13 mouse cellular contexts compared by ENCODE assay signal in genomic region chr11:62591904-62592575, GRCm38 (mm10). TPM values are rescaled to one million over a fixed set of nuclear protein-coding genes. Genes with fewer than 3 reads are reported as not detected.
DNase-seq lines count a peak whose midpoint lies in the region; ATAC-seq lines count a peak whose summit lies in the region.
"Had no signal": no experiment of that assay in that cellular context is flagged by ENCODE, and none has a peak within 500 bp of the region (broad histone marks: within the 10 kb centered on the region; RNA-seq: fewer than 3 reads in every experiment).

No protein-coding gene starts in this region.

- H3K27me3 ChIP-seq in intestine, embryonic 16.5 days (replicated peaks; ENCODE audit: control insufficient read depth, insufficient read depth, low read length) = no peaks in the 10 kb centered on the region
- no peaks in the 10 kb centered on the region for H3K27me3 ChIP-seq in midbrain, embryonic 14.5 days (ENCODE audit: control insufficient read depth, insufficient read depth, low read length)
- H3K27me3 ChIP-seq: CH12.LX; forebrain, embryonic 13.5 days had no signal

- H3K4me2 ChIP-seq in intestine, embryonic 16.5 days (ENCODE audit: low read depth, low read length) = no peak overlapping the region
- no peak overlapping the region for H3K4me2 ChIP-seq in midbrain, embryonic 14.5 days (ENCODE audit: low read length)
- H3K4me2 ChIP-seq: forebrain, embryonic 13.5 days had no signal

- no peak overlapping the region for H3K27ac ChIP-seq in intestine, embryonic 16.5 days (ENCODE audit: low read length)
- no peak overlapping the region for H3K27ac ChIP-seq in midbrain, embryonic 14.5 days (replicated peaks; ENCODE audit: low read depth, low read length)
- H3K27ac ChIP-seq: forebrain, embryonic 13.5 days; gastrocnemius, adult 2 months; kidney, postnatal 0 days had no signal

- H3K9me3 ChIP-seq in intestine, embryonic 16.5 days (ENCODE audit: control insufficient read depth, low read length) = no peaks in the 10 kb centered on the region
- H3K9me3 ChIP-seq in midbrain, embryonic 14.5 days (ENCODE audit: control insufficient read depth, low read length) = no peaks in the 10 kb centered on the region
- H3K9me3 ChIP-seq: forebrain, embryonic 13.5 days had no signal

- H3K9ac ChIP-seq in intestine, embryonic 16.5 days (ENCODE audit: low read depth, low read length) = no peak overlapping the region
- no peak overlapping the region for H3K9ac ChIP-seq in midbrain, embryonic 14.5 days (replicated peaks; ENCODE audit: low read length)
- H3K9ac ChIP-seq: forebrain, embryonic 13.5 days had no signal

- WGBS in intestine, embryonic 16.5 days = 54% methylated on average over 8 of the region's 8 CpGs
- WGBS in midbrain, embryonic 14.5 days = 88% methylated on average over 8 of the region's 8 CpGs

- peaks cover 13% of the 10 kb centered on the region for H3K4me1 ChIP-seq in intestine, embryonic 16.5 days (ENCODE audit: control insufficient read depth, insufficient read depth, low read length)
- no peaks in the 10 kb centered on the region for H3K4me1 ChIP-seq in midbrain, embryonic 14.5 days (ENCODE audit: control insufficient read depth, insufficient read depth, low read length)
- H3K4me1 ChIP-seq: forebrain, embryonic 13.5 days had no signal

- DNase-seq in kidney, postnatal 36 days = peak; percentile 35 to 64
- no peak for DNase-seq in kidney, adult 11 months
- DNase-seq in embryo, embryonic 9.5 days (ENCODE audit: extremely low spot score) = peak; percentile 40
- peak; percentile 44 for DNase-seq in lung, postnatal 10 days
- no peak for DNase-seq in midbrain, embryonic 14.5 days
- DNase-seq: cerebellum, postnatal 10 days; gastrocnemius, adult 2 months; thymus, postnatal 36 days had no signal

- ATAC-seq in intestine, embryonic 16.5 days = peak; percentile 40; the same call in 1 of the 2 replicates
- ATAC-seq in megakaryocyte progenitor cell, adult 5-6 weeks (replicated peaks; ENCODE audit: poor library complexity) = no peak
- no peak for ATAC-seq in midbrain, embryonic 14.5 days (ENCODE audit: low FRiP score, low TSS enrichment)
- ATAC-seq: forebrain, embryonic 13.5 days had no signal

- no peaks in the 10 kb centered on the region for H3K36me3 ChIP-seq in intestine, embryonic 16.5 days (ENCODE audit: control insufficient read depth, insufficient read depth, low read length)
- peaks cover 19% of the 10 kb centered on the region for H3K36me3 ChIP-seq in midbrain, embryonic 14.5 days (ENCODE audit: control insufficient read depth, insufficient read depth, low read length)

- H3K4me3 ChIP-seq in intestine, embryonic 16.5 days (ENCODE audit: low read length) = no peak overlapping the region
- no peak overlapping the region for H3K4me3 ChIP-seq in midbrain, embryonic 14.5 days (replicated peaks; ENCODE audit: low read depth, low read length)
- H3K4me3 ChIP-seq: forebrain, embryonic 13.5 days; gastrocnemius, adult 2 months had no signal

RNA-seq across cellular contexts. Expression of gene Trpv2, which starts 17.8 kb away (rescaled TPM):
- 11.0 and 11.2 TPM in 2 replicates for polyA plus RNA-seq in intestine, embryonic 16.5 days (2015; fragmentation: Nextera tagmentation; extraction: Ambion mirVana)
- total RNA-seq in megakaryocyte progenitor cell, adult 5-6 weeks (2015) = 9.0 and 13.9 TPM in 2 replicates
- 10.5 and 12.9 TPM in 2 replicates for total RNA-seq in megakaryocyte progenitor cell, adult 5-6 weeks (2017)
- 26.4 and 28.0 TPM in 2 replicates for polyA plus RNA-seq in midbrain, embryonic 14.5 days (2014; fragmentation: Nextera tagmentation; extraction: Ambion mirVana)

RNA-seq across cellular contexts. Expression of gene Ubb, which starts 41.1 kb away (rescaled TPM):
- polyA plus RNA-seq in intestine, embryonic 16.5 days (2015; fragmentation: Nextera tagmentation; extraction: Ambion mirVana) = 2,570 and 2,643 TPM in 2 replicates
- 1,569 and 1,579 TPM in 2 replicates for total RNA-seq in megakaryocyte progenitor cell, adult 5-6 weeks (2015)
- total RNA-seq in megakaryocyte progenitor cell, adult 5-6 weeks (2017) = 1,004 and 1,153 TPM in 2 replicates
- 4,878 and 5,143 TPM in 2 replicates for polyA plus RNA-seq in midbrain, embryonic 14.5 days (2014; fragmentation: Nextera tagmentation; extraction: Ambion mirVana)

RNA-seq across cellular contexts. Expression of gene Cenpv, which starts 53.0 kb away (rescaled TPM):
- 6.8 and 17.9 TPM in 2 replicates for polyA plus RNA-seq in intestine, embryonic 16.5 days (2015; fragmentation: Nextera tagmentation; extraction: Ambion mirVana)
- 44.5 and 46.9 TPM in 2 replicates for total RNA-seq in megakaryocyte progenitor cell, adult 5-6 weeks (2015)
- total RNA-seq in megakaryocyte progenitor cell, adult 5-6 weeks (2017) = 13.6 and 25.4 TPM in 2 replicates
- polyA plus RNA-seq in midbrain, embryonic 14.5 days (2014; fragmentation: Nextera tagmentation; extraction: Ambion mirVana) = 72.2 and 89.3 TPM in 2 replicates

RNA-seq across cellular contexts. Expression of gene Lrrc75a, which starts 56.3 kb away (rescaled TPM):
- 14.1 and 23.8 TPM in 2 replicates for polyA plus RNA-seq in intestine, embryonic 16.5 days (2015; fragmentation: Nextera tagmentation; extraction: Ambion mirVana)
- 3.6 and 4.9 TPM in 2 replicates for total RNA-seq in megakaryocyte progenitor cell, adult 5-6 weeks (2015)
- 2.2 and 4.5 TPM in 2 replicates for total RNA-seq in megakaryocyte progenitor cell, adult 5-6 weeks (2017)
- polyA plus RNA-seq in midbrain, embryonic 14.5 days (2014; fragmentation: Nextera tagmentation; extraction: Ambion mirVana) = 11.1 and 13.1 TPM in 2 replicates

RNA-seq across cellular contexts. Expression of gene Mmgt2, which starts 56.4 kb away (rescaled TPM):
- 82.9 and 86.3 TPM in 2 replicates for polyA plus RNA-seq in intestine, embryonic 16.5 days (2015; fragmentation: Nextera tagmentation; extraction: Ambion mirVana)
- total RNA-seq in megakaryocyte progenitor cell, adult 5-6 weeks (2015) = 16.7 and 22.6 TPM in 2 replicates
- 13.0 and 18.5 TPM in 2 replicates for total RNA-seq in megakaryocyte progenitor cell, adult 5-6 weeks (2017)
- 21.6 TPM in 2 replicates for polyA plus RNA-seq in midbrain, embryonic 14.5 days (2014; fragmentation: Nextera tagmentation; extraction: Ambion mirVana)

Comparison
In these comparisons a context has a peak if more than half of its experiments do, and no peak if none do; other contexts are left out.
1. DNase-seq: peak in kidney, postnatal 36 days (2 of 2), embryo, embryonic 9.5 days (single experiment) and lung, postnatal 10 days (single experiment); none in kidney, adult 11 months (single experiment) and midbrain, embryonic 14.5 days (single experiment).